Mouse (Mus musculus): ENCODE results near the gene Gm27027.
A peak's percentile ranks its signal among the peaks of the same experiment; 100 is the strongest.

Gene Gm27027

GRCm38 (mm10) chr2:93996254-93996653 is at the start of gene Gm27027:
Gene Gm27027 (minus strand): TSS chr2:93996354.
- no peak for DNase-seq (ENCODE audit: low read depth, low spot score)

- no peak for DNase-seq (ENCODE audit: low read depth, low spot score)
Measured at GRCm38 (mm10) chr2:94045411-94046090, 49.4 kb upstream of the Gm27027 start.

GRCm38 (mm10) chr2:94044174-94044573 is 48.0 kb upstream of the Gm27027 start:
- no peak for DNase-seq (ENCODE audit: low read depth, low spot score)

- DNase-seq (ENCODE audit: low read depth, low spot score), result no peak
Measured at GRCm38 (mm10) chr2:94043662-94044061, 47.5 kb upstream of the Gm27027 start.

- DNase-seq (ENCODE audit: low read depth, low spot score), result no peak
Measured at GRCm38 (mm10) chr2:94042461-94042860, 46.3 kb upstream of the Gm27027 start.

GRCm38 (mm10) chr2:94040391-94041125 is 44.4 kb upstream of the Gm27027 start:
- DNase-seq (ENCODE audit: low read depth, low spot score), result no peak

- DNase-seq (ENCODE audit: low read depth, low spot score), result no peak
Measured at GRCm38 (mm10) chr2:94035428-94036331, 39.5 kb upstream of the Gm27027 start.

GRCm38 (mm10) chr2:94030602-94031001 is 34.4 kb upstream of the Gm27027 start:
- no peak for DNase-seq (ENCODE audit: low read depth, low spot score)

GRCm38 (mm10) chr2:94024637-94025036 is 28.5 kb upstream of the Gm27027 start:
- no peak for DNase-seq (ENCODE audit: low read depth, low spot score)

- DNase-seq (ENCODE audit: low read depth, low spot score), result peak; percentile 72
Measured at GRCm38 (mm10) chr2:94010335-94011291, 14.5 kb upstream of the Gm27027 start, which contains the start of gene Alkbh3. Gene Alkbh3 (minus strand): TSS chr2:94010807.

GRCm38 (mm10) chr2:94002331-94002730 is 6.2 kb upstream of the Gm27027 start:
- DNase-seq (ENCODE audit: low read depth, low spot score), result peak; percentile 60

GRCm38 (mm10) chr2:94001918-94002317 is 5.8 kb upstream of the Gm27027 start:
- no peak for DNase-seq (ENCODE audit: low read depth, low spot score)

GRCm38 (mm10) chr2:94001411-94001810 is 5.3 kb upstream of the Gm27027 start:
- no peak for DNase-seq (ENCODE audit: low read depth, low spot score)

GRCm38 (mm10) chr2:93992810-93993209 is 3.3 kb downstream of the Gm27027 start:
- no peak for DNase-seq (ENCODE audit: low read depth, low spot score)

- no peak for DNase-seq (ENCODE audit: low read depth, low spot score)
Measured at GRCm38 (mm10) chr2:93992259-93992658, 3.9 kb downstream of the Gm27027 start.

- DNase-seq (ENCODE audit: low read depth, low spot score), result no peak
Measured at GRCm38 (mm10) chr2:93991336-93991735, 4.8 kb downstream of the Gm27027 start.

- DNase-seq (ENCODE audit: low read depth, low spot score), result no peak
Measured at GRCm38 (mm10) chr2:93988440-93988839, 7.7 kb downstream of the Gm27027 start.

- no peak for DNase-seq (ENCODE audit: low read depth, low spot score)
Measured at GRCm38 (mm10) chr2:93982457-93983235, 13.5 kb downstream of the Gm27027 start.

- DNase-seq (ENCODE audit: low read depth, low spot score), result no peak
Measured at GRCm38 (mm10) chr2:93979249-93980120, 16.7 kb downstream of the Gm27027 start.

Measured in c-Kit-negative CD71-positive TER-119-positive erythroid progenitor cells, embryonic 14.5 days (primary cell).